Mouse (Mus musculus) retina, adult 2 months (tissue): ENCODE results near the gene Popdc2.

Source experiments
- DNase-seq: peaks from one replicate; pipeline ENCODE4 v3.0.0-alpha.2; 2012; ENCODE audit warnings: low read depth, low spot score

Popdc2 gene

GRCm38 (mm10) chr16:38376163-38376840 lies 14.3 kb downstream of the Popdc2 start:
- peak; percentile 36 for DNase-seq

- DNase-seq, result no peak
These were observed 14.8 kb downstream of the Popdc2 start for GRCm38 (mm10) chr16:38376841-38377249.

- DNase-seq, result no peak
These were observed 15.5 kb downstream of the Popdc2 start for GRCm38 (mm10) chr16:38377546-38377945.

- DNase-seq, result no peak
These were observed 16.6 kb downstream of the Popdc2 start for GRCm38 (mm10) chr16:38378591-38378990.

GRCm38 (mm10) chr16:38379088-38379487 lies 17.1 kb downstream of the Popdc2 start:
- DNase-seq, result no peak

GRCm38 (mm10) chr16:38379493-38379892 lies 17.5 kb downstream of the Popdc2 start:
- DNase-seq, result no peak

GRCm38 (mm10) chr16:38379926-38380325 lies 17.9 kb downstream of the Popdc2 start:
- no peak for DNase-seq

- DNase-seq, result no peak
These were observed 21.7 kb downstream of the Popdc2 start for GRCm38 (mm10) chr16:38383683-38384082.

- no peak for DNase-seq
These were observed 23.2 kb downstream of the Popdc2 start for GRCm38 (mm10) chr16:38385184-38385634.

- DNase-seq, result no peak
These were observed 23.7 kb downstream of the Popdc2 start for GRCm38 (mm10) chr16:38385700-38386099.

GRCm38 (mm10) chr16:38387389-38387788 lies 25.4 kb downstream of the Popdc2 start:
- DNase-seq, result no peak

- no peak for DNase-seq
These were observed 26.7 kb downstream of the Popdc2 start for GRCm38 (mm10) chr16:38388757-38389156.

- no peak for DNase-seq
These were observed 27.4 kb downstream of the Popdc2 start for GRCm38 (mm10) chr16:38389284-38389893.

- no peak for DNase-seq
These were observed 28.3 kb downstream of the Popdc2 start for GRCm38 (mm10) chr16:38390322-38390721.

GRCm38 (mm10) chr16:38392126-38392894 lies 30.3 kb downstream of the Popdc2 start:
- DNase-seq, result no peak

GRCm38 (mm10) chr16:38394191-38394618 lies 32.2 kb downstream of the Popdc2 start:
- no peak for DNase-seq

- DNase-seq, result no peak
These were observed 33.2 kb downstream of the Popdc2 start for GRCm38 (mm10) chr16:38395060-38395730.

- no peak for DNase-seq
These were observed 34.1 kb downstream of the Popdc2 start for GRCm38 (mm10) chr16:38396155-38396554.

GRCm38 (mm10) chr16:38398266-38398665 lies 36.3 kb downstream of the Popdc2 start:
- DNase-seq, result no peak

GRCm38 (mm10) chr16:38399076-38399475 lies 37.1 kb downstream of the Popdc2 start:
- no peak for DNase-seq

GRCm38 (mm10) chr16:38399531-38400231 lies 37.7 kb downstream of the Popdc2 start:
- peak; percentile 6 for DNase-seq
